Mouse (Mus musculus) right cerebral cortex, postnatal 10 days (tissue): ENCODE measurements around the gene Plcxd2.

ENCODE experiments used
- DNase-seq, 2 experiments: peaks; one replicate each; pipeline ENCODE4 v3.0.0; 2021; ENCODE audit warnings: low spot score in 2 of 2

Plcxd2 gene

DNA sequence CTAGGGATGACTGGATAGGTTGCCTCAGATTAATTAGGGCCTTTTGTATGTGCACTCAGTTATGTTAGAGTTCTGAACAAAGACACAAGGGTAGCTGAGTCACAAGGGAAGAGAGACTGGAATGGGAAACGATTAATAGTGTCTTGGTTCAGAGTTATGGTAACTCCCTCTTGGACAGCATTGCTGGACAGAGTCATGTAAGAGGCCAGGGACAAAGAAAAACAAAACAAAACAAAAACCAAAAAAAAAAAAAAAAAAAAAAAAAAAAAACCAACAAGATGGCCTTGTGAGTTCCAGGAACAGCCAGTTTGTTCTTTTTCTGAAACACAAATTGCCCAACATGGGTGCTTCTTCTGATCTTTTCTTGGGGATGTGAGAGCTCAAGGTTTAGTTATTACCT is 23.8 kb downstream of the Plcxd2 start:
- DNase-seq, result no peak

DNA sequence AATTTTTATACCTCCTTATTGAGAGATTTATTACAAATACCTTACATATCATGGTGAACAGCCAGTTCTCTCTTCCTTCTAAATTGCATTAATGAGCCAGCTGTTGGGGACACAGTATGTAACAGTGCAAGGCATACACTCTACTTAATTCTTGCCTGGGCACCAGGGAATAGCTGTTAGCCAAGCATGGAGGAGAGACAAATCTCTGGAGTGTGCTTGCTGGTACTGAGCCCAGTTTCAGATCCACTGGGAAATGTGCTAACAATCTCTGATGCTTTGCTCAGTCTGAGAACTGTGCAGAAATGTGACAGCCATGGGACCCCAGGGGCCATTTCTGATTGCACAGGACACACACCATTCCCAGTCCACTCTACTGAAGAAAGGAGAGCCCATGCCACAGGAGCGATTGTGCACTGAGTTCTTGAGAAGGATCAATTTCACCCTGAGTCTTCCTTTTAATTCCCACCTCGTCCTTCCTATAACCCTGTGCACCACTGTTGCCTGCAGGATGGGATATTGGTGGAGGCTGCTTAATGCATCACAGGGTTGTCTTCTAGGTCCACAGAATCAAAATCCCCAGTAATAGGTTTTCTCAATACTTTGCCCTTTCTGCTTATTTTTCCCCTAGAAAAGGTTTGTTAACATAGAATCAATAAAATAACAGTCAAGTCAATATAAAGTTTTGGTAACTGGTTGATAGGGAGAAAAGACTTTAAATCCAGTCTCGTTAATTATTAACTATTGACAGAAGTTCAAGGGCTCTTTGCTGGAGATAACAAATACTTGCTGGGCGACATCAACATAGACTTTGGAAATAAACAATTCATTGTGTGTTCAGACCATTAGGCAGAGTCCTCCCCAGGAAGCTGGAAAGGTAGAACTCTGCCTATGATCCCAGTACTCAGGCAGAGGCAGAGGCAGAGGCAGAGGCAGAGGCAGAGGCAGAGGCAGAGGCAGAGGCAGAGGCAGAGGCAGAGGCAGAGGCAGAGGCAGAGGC is 25.1 kb downstream of the Plcxd2 start:
- peak in 1 of 2 experiments; percentile 27 for DNase-seq

DNA sequence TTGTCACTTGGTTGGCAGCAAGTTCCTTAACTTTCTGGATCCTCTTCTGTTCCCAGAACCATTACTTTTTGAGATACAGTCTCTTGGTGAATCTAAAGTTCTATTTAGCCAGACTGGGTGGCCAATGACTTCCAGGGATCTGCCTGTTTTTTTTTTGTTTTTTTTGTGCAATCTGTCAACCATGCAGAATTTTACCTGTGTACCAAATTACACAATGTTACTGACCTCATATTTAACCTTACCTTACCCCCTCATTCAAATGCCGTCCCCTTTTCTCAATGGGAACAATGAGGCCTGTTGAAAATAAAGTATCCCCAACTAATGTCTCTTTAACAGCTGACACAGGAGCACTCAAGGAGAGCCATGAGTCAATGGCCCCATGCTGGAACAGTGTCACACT is 33.8 kb downstream of the Plcxd2 start:
- no peak for DNase-seq

- no peak for DNase-seq
Measured at GRCm38 (mm10) chr16:45973959-45974686, 35.9 kb downstream of the Plcxd2 start.

GRCm38 (mm10) chr16:45970187-45970586 is 39.8 kb downstream of the Plcxd2 start:
- no peak for DNase-seq

- DNase-seq, result no peak
Measured at GRCm38 (mm10) chr16:45968716-45969115, 41.3 kb downstream of the Plcxd2 start.

DNA sequence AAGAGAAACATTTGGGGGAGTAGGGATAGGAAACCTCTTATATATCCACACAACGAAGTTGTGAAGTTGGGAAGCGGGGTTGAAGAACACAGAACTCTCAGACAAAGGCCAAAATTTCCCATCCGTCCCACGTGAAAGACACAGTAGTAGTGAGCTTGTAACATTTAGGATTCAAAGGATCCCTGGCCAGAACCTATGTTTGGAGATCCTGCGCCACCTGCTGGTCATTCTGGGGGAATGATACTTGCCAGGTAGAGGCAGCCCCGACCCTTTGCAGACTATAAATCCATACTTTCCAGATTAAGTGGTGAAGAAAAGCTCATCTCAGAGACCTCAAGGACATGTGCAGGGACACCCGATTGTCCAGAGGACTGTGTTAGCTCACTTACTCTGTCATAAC is 42.5 kb downstream of the Plcxd2 start:
- DNase-seq, result peak; percentile 76 to 87

DNA sequence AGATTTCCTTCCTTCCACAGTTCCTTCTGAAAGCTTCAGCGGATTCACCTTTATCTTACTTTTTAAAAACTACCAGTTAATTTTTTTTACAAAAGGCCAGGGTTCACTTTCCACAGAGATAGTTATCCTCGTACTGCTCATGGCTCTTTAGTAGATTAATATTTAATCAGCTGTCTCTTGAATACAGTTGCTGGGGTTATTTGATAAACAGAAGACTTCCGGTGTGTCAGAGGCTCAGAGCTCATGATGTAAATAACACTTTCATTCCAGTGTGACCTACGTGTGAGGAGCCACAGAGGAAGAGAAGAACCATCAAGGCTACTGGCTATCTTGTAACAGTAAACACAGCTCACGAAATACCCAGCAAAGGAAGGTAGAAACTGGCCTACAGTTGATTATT is 43.4 kb downstream of the Plcxd2 start:
- DNase-seq, result no peak

DNA sequence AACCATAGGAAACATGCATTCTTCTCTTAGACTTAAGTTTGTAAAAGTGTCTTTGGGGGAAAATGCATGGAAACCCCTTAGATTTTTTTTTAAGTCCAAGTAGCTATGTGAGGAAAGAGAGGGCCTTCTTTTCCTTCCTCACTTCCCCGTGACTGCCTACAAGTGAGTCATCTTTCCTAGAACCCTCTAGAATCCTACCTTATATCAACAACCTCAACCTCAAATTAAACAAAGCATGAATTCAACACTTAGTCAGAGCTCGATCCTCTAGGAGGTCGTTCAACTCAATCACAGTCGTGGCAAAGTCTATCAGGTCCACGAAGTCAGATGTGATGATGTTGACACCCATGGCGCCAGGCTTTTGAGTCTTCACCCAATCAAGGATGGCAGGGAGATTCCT is 45.2 kb downstream of the Plcxd2 start:
- DNase-seq, result no peak

DNA sequence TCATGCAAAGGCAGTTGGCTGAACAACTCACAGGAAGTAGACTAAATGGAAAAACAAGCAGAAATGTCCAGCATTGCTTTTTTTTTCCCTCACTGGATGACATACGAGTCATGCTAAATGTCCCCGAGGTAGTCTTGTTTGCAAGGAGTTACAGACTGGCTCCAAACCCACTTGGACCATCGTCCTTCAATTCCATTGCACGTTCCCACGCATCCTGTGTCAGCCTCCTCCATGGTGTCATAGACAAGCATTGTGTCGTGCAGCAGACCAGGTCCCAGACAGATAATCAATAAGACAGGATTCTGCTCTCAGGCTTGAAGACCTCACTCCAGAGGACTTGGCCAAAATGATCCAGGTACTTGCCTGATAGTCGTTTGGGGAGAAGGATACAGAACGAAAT is 46.2 kb downstream of the Plcxd2 start:
- DNase-seq, result no peak

DNA sequence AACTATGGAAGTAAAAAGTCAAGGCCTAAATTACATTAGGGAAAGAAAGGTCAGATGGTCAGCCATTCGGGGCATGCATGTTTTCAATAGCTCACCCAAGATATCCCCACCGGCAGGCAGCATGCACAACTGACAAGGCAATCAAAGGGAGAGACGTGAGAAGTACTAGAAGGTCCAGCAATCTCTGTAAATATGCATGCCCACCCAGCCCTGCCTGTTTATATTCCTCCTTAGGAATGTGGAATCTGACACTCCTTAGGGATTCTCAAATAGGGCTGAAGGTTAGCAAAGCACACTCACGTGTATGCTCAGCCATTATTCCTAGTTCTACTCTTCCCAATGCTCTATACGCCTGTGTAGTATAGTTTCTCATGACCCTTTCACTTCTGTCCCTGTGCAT is 46.9 kb downstream of the Plcxd2 start:
- DNase-seq, result no peak

DNA sequence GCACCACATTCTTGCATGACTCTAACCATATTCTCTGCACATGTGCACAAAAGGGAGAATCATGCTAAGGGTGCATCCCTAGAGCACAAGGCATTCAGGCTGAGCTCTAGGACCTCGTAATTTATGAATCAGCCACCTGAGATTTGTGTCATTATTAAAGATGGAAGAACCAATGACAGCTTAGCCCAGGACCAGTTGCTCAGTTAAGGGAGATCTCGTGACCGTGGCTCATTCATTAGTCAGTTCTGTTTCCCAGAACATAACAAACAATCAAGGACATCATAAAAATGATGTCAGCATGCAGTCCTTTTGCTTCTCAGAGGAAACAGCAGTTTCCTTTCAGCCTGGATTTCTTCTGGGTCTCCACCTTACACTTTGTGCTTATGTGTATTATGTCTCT is 49.0 kb downstream of the Plcxd2 start:
- DNase-seq, result no peak

DNA sequence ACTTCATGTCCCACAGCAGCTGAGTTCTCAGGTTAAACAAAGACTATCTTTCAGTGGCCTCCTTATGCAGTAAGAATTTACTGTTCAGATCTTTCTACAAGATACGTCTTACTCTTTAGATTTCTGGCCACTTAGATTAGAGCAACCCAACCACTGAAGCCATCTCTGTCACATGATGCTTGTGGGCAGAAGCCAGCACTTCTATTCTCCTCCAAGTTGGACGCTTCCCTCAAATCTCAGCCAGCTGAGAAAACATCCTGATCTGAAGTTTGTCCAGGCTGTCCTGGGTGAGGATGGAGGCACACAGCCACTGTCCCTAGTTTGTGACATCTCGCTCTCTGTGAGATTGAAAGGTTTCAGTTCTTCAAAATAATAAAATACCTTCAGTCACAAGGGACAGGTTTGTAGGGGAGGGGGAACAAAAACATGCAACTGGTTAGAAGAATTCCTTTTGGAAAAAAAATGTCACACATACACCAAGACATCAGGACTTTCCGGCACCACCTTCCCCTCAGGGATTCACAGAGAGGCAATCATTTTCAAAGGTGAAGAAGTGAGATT is 53.5 kb downstream of the Plcxd2 start:
- DNase-seq, result no peak

DNA sequence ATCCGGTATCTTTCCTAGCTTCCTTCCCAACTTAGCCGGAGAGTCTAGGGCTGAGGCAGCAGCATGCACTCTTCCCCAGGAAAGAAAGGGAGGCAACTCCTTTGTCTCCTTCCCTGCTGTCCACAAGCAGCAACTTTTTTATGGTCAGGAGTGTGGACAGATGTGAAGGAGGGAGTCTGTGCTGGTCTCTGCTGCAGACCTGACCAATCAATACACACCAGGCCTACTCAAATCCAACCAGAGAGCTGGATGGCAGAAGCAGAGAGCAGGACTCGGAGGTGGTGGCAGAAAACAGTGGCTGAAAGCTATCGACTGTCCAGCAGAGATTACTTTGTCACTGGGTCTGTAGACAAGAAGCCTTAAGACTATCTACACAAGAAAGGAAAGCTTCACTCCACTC is 56.6 kb downstream of the Plcxd2 start, which contains the start of gene Phldb2:
Gene Phldb2, minus strand, starts transcription at position 205 of the 400 bp plus-strand sequence.
- no peak for DNase-seq

DNA sequence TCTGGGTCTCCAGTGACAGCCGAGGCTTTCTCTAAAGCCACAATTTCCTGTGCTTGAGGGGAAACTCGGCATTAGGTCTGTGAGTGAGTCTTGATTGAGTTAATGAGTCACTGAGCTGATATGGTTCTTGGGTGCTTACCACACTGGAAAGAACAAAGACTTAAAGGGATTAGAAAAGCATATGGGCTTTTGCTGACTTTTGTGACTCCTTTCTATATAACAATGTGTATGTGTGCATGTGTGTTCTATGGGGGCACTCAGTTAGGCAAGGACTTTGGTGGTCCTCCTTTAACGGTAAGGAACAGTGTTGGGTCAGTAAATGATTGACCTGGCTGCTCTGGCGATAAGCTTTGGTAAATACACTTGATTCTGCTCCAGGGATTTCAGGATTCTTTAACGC is 57.5 kb downstream of the Plcxd2 start:
- DNase-seq, result no peak

DNA sequence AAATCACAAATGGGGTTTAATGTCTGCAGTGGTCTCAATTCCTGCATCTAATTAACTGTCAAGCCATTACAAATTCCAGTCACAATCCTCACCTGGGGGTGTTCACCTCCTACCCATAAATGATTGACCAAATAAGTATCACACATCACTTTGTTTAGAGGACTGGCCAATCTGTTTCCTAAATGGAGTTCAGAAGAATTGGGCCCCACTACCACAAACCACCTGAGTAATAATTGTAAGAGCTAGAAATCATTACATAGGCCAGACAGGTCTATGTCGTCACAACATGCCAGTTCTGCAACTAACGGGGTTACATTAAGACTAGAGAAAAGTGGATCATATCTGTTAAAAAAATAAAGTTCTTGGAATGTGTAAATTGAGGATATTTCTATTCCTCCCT is 58.0 kb downstream of the Plcxd2 start:
- no peak for DNase-seq

DNA sequence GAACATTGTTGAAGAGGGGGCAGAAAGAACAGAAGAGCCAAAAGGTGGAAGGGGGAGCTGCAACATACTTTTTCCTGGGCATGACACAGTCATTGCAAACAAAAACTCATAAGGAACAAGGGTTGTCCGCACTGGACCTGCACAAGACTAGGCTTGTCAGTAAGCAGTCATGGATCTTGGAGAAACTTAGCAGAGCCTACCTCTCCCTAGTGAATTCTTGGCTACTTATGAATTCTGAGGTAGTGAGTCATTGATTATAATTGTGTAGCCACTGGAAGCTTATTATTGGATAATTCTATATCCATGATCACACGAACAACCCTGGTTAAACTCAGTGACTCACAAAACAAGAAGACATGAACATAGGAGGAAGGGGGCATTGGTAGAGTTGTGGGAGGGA is 63.7 kb downstream of the Plcxd2 start:
- DNase-seq, result no peak

DNA sequence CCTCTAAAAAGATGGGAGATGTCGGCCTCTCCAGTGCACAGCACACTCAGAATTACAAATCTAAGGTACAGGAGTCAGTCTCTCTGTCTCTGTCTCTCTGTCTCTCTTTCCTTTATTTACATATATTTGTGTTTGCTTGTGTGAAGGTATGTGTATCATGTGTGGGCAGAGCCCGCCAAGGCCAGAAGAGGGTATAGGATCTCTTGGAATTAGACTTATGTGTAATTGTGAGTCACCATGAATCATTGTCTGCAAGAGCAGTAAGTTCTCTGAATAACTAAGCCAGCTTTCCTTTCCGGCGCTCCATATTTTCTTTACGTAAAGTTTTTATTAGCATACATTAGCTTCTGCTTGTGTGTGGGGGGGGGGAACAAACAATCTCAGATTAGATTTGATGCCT is 64.4 kb downstream of the Plcxd2 start:
- DNase-seq, result no peak

- DNase-seq, result no peak
Measured at GRCm38 (mm10) chr16:45945174-45945631, 64.8 kb downstream of the Plcxd2 start.

DNA sequence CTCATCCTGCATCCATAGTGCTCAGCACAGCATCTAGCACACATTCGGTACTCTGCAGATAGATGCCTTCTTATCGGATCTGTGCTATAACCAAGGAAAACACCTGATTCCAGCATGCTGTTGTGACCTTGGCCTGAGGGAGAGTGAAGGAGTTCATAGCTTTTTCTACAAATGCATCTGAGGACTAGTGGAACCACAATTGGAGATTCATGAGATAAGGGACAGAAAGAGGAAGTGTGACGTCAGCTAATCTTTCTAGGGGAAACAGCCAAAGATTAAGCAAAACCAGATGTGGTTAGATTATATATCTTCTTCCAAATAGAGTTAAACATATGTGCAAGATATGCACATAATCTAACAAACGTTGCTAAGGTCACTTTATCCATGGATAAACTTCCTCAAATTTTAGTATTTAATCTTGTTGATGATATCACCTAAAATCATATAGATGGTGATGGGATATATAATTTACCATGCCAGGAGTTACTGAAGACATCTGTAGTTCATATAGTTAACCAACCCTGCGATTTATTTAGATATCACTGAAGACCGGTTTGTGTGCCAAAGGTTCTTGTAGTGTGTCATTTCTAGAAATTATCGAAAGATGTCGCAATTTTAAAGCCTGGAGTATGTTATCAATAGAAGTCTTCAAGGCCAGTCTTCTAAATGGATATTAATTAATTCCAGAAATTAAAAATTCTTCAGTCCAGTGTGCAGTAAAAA is 67.7 kb downstream of the Plcxd2 start:
- DNase-seq, result no peak

GRCm38 (mm10) chr16:45940701-45941100 is 69.3 kb downstream of the Plcxd2 start:
- DNase-seq, result no peak

GRCm38 (mm10) chr16:45939436-45939835 is 70.6 kb downstream of the Plcxd2 start:
- DNase-seq, result no peak
